Mouse (Mus musculus) testis, adult 2 months (tissue): Measurements from ENCODE around the gene Vmn1r40.

ENCODE experiments used
- CTCF ChIP-seq: fragments of 200-500 bp; IDR thresholded peaks from 2 replicates; pipeline ENCODE4 v1.5.1; 2012; ENCODE audit warnings: low read depth, mild to moderate bottlenecking, inconsistent platforms, low read length, moderate library complexity; ENCODE audit not compliant: control insufficient read depth, insufficient read depth, insufficient replicate concordance
- POLR2A ChIP-seq: fragments of 200-500 bp; IDR thresholded peaks from 2 replicates; pipeline ENCODE4 v1.6.1; 2012; ENCODE audit warnings: low read depth, mild to moderate bottlenecking, inconsistent platforms, low read length, moderate library complexity; ENCODE audit not compliant: control insufficient read depth

GRCm38 (mm10) chr6:89740466-89740865 is 33.1 kb downstream of the Vmn1r40 start, which contains the start of gene Vmn1r41:
- TF ChIP-seq POLR2A (no peak), CTCF (no peak)
